Mouse (Mus musculus): ENCODE data around the gene Cobll1. TPM values are rescaled to one million over a fixed set of nuclear protein-coding genes. Genes with fewer than 3 reads are reported as not detected.

The Cobll1 gene
- polyA plus RNA-seq, 1 experiment, result 8.5 TPM

- Histone ChIP-seq H3K27ac (ENCODE audit: insufficient read depth, low read length) (no peak overlapping the region), H3K4me1 (ENCODE audit: control insufficient read depth, insufficient read depth, low read length) (no peaks in the 10 kb centered on the region), H3K4me3 (ENCODE audit: insufficient read depth, low read length) (no peak overlapping the region)
- TF ChIP-seq POLR2A (IDR thresholded peaks at IDR 0.05; ENCODE audit: extremely low read depth, insufficient read depth, low read length), result no peak
- TF ChIP-seq CTCF (IDR thresholded peaks at IDR 0.05; ENCODE audit: extremely low read depth, insufficient read depth, low read length), result no peak
Measured at GRCm38 (mm10) chr2:65188585-65188984, 50.6 kb downstream of the Cobll1 start.

GRCm38 (mm10) chr2:65187652-65188051, 51.6 kb downstream of the Cobll1 start:
- no peak overlapping the region for H3K27ac ChIP-seq (ENCODE audit: insufficient read depth, low read length)
- no peak overlapping the region for H3K4me3 ChIP-seq (ENCODE audit: insufficient read depth, low read length)
- TF ChIP-seq CTCF (IDR thresholded peaks at IDR 0.05; ENCODE audit: extremely low read depth, insufficient read depth, low read length), result no peak
- no peak for TF ChIP-seq POLR2A (IDR thresholded peaks at IDR 0.05; ENCODE audit: extremely low read depth, insufficient read depth, low read length)
- H3K4me1 ChIP-seq (ENCODE audit: control insufficient read depth, insufficient read depth, low read length), result no peaks in the 10 kb centered on the region

GRCm38 (mm10) chr2:65187164-65187563, 52.0 kb downstream of the Cobll1 start:
- TF ChIP-seq POLR2A (IDR thresholded peaks at IDR 0.05; ENCODE audit: extremely low read depth, insufficient read depth, low read length) (no peak), CTCF (IDR thresholded peaks at IDR 0.05; ENCODE audit: extremely low read depth, insufficient read depth, low read length) (no peak)
- Histone ChIP-seq H3K27ac (ENCODE audit: insufficient read depth, low read length) (no peak overlapping the region), H3K4me3 (ENCODE audit: insufficient read depth, low read length) (no peak overlapping the region), H3K4me1 (ENCODE audit: control insufficient read depth, insufficient read depth, low read length) (no peaks in the 10 kb centered on the region)

- TF ChIP-seq CTCF (IDR thresholded peaks at IDR 0.05; ENCODE audit: extremely low read depth, insufficient read depth, low read length), result no peak
- TF ChIP-seq POLR2A (IDR thresholded peaks at IDR 0.05; ENCODE audit: extremely low read depth, insufficient read depth, low read length), result no peak
- Histone ChIP-seq H3K27ac (ENCODE audit: insufficient read depth, low read length) (no peak overlapping the region), H3K4me3 (ENCODE audit: insufficient read depth, low read length) (no peak overlapping the region), H3K4me1 (ENCODE audit: control insufficient read depth, insufficient read depth, low read length) (peaks cover 2% of the 10 kb centered on the region; the same call in 1 of the 2 replicates)
Measured at GRCm38 (mm10) chr2:65182747-65183146, 56.5 kb downstream of the Cobll1 start.

GRCm38 (mm10) chr2:65181736-65182135, 57.5 kb downstream of the Cobll1 start:
- no peak overlapping the region for H3K4me3 ChIP-seq (ENCODE audit: insufficient read depth, low read length)
- no peak overlapping the region for H3K27ac ChIP-seq (ENCODE audit: insufficient read depth, low read length)
- TF ChIP-seq POLR2A (IDR thresholded peaks at IDR 0.05; ENCODE audit: extremely low read depth, insufficient read depth, low read length) (no peak), CTCF (IDR thresholded peaks at IDR 0.05; ENCODE audit: extremely low read depth, insufficient read depth, low read length) (no peak)
- peaks cover 2% of the 10 kb centered on the region; the same call in 1 of the 2 replicates for H3K4me1 ChIP-seq (ENCODE audit: control insufficient read depth, insufficient read depth, low read length)

- H3K27ac ChIP-seq (ENCODE audit: insufficient read depth, low read length), result no peak overlapping the region
- TF ChIP-seq POLR2A (IDR thresholded peaks at IDR 0.05; ENCODE audit: extremely low read depth, insufficient read depth, low read length), result no peak
- 0 out of 2 replicates have a peak, but pooled peaks have one; percentile 16 for TF ChIP-seq CTCF (IDR thresholded peaks at IDR 0.05; ENCODE audit: extremely low read depth, insufficient read depth, low read length)
Measured at GRCm38 (mm10) chr2:65181066-65181716, 58.0 kb downstream of the Cobll1 start.

GRCm38 (mm10) chr2:65175645-65176044, 63.6 kb downstream of the Cobll1 start:
- Histone ChIP-seq H3K4me1 (ENCODE audit: control insufficient read depth, insufficient read depth, low read length) (peaks cover 1% of the 10 kb centered on the region; the same call in 1 of the 2 replicates), H3K27ac (ENCODE audit: insufficient read depth, low read length) (no peak overlapping the region)
- TF ChIP-seq POLR2A (IDR thresholded peaks at IDR 0.05; ENCODE audit: extremely low read depth, insufficient read depth, low read length) (no peak), CTCF (IDR thresholded peaks at IDR 0.05; ENCODE audit: extremely low read depth, insufficient read depth, low read length) (no peak)

More at GRCm38 (mm10) chr2:65181066-65181716, 58.0 kb downstream of the Cobll1 start:
- H3K4me1 ChIP-seq (ENCODE audit: control insufficient read depth, insufficient read depth, low read length), result peaks cover 2% of the 10 kb centered on the region; the same call in 1 of the 2 replicates
- H3K4me3 ChIP-seq (ENCODE audit: insufficient read depth, low read length), result no peak overlapping the region

GRCm38 (mm10) chr2:65172071-65172470, 67.1 kb downstream of the Cobll1 start:
- TF ChIP-seq CTCF (IDR thresholded peaks at IDR 0.05; ENCODE audit: extremely low read depth, insufficient read depth, low read length) (no peak), POLR2A (IDR thresholded peaks at IDR 0.05; ENCODE audit: extremely low read depth, insufficient read depth, low read length) (no peak)

More at GRCm38 (mm10) chr2:65175645-65176044, 63.6 kb downstream of the Cobll1 start:
- H3K4me3 ChIP-seq (ENCODE audit: insufficient read depth, low read length), result no peak overlapping the region

GRCm38 (mm10) chr2:65171516-65171915, 67.7 kb downstream of the Cobll1 start:
- Histone ChIP-seq H3K27ac (ENCODE audit: insufficient read depth, low read length) (no peak overlapping the region), H3K4me3 (ENCODE audit: insufficient read depth, low read length) (no peak overlapping the region), H3K4me1 (ENCODE audit: control insufficient read depth, insufficient read depth, low read length) (peaks cover 1% of the 10 kb centered on the region; the same call in 1 of the 2 replicates)
- TF ChIP-seq CTCF (IDR thresholded peaks at IDR 0.05; ENCODE audit: extremely low read depth, insufficient read depth, low read length) (no peak), POLR2A (IDR thresholded peaks at IDR 0.05; ENCODE audit: extremely low read depth, insufficient read depth, low read length) (no peak)

More at GRCm38 (mm10) chr2:65172071-65172470, 67.1 kb downstream of the Cobll1 start:
- H3K4me3 ChIP-seq (ENCODE audit: insufficient read depth, low read length), result no peak overlapping the region
- peaks cover 1% of the 10 kb centered on the region; the same call in 1 of the 2 replicates for H3K4me1 ChIP-seq (ENCODE audit: control insufficient read depth, insufficient read depth, low read length)
- H3K27ac ChIP-seq (ENCODE audit: insufficient read depth, low read length), result no peak overlapping the region
